Mouse (Mus musculus): Measurements from ENCODE around the gene Ccdc163.

DNA sequence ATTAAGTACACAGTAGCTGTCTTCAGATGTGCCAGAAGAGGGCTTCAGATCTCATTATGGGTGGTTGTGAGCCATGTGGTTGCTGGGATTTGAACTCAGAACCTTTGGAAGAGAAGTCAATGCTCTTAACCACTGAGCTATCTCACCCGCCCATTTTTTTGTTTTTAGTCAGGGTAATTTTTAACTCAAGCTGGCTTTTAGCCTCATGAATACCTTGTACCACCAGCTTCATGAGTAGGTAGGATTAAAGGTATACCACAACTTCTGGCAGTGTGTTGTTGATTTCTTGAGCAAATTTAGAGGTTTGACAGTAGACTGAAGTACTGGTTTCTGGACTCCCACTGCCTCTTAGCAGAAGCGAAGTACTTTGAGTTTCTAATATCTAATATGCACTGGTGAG, 16.2 kb upstream of the Ccdc163 start:
- TF ChIP-seq CTCF (conservative IDR thresholded peaks at IDR 0.05 in 1 of 2, IDR thresholded peaks at IDR 0.05 in 1 of 2; ENCODE audit: low read depth in 2 of 2, low read length in 2 of 2): no peak
- TF ChIP-seq MYC (IDR thresholded peaks at IDR 0.05; ENCODE audit: low read depth, low read length): no peak
- no peak for TF ChIP-seq POLR2A (IDR thresholded peaks at IDR 0.05; ENCODE audit: low read depth, low read length)
